Mouse (Mus musculus): Measurements from ENCODE around the gene Obp2b.

- TF ChIP-seq CTCF (IDR thresholded peaks at IDR 0.05; ENCODE audit: low read depth), result no peak
- no peak for TF ChIP-seq EP300 (IDR thresholded peaks at IDR 0.05; ENCODE audit: low read depth)
These were observed 37.8 kb downstream of the Obp2b start for GRCm38 (mm10) chr2:25774640-25775039.
